In the genomic region with DNA sequence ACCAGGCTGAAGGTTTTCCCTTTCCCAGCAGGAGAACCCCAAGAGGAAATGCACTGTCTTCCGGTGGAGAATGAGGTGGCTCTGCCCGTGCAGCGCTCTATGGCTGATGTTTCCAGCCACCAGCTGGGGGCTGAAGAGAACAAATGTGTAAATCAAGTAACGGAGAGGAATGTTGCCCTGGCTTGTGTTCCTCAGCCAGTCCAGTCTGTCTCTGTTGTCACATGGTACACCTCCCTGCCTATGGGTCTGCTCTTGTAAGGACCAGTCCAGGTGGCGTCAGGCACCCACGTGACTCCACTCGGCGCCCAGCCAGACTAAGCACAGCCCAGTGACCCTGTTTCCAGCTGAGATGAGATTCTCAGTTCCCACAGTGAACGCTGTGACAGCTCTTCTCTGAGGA, we compare ENCODE assay signal across 9 mouse cellular contexts. TPM values are rescaled to one million over a fixed set of nuclear protein-coding genes. Genes with fewer than 3 reads are reported as not detected.
DNase-seq lines count a peak whose midpoint lies in the region; ATAC-seq and TF ChIP-seq lines count a peak whose summit lies in the region.
"Had no signal": no experiment of that assay in that cellular context is flagged by ENCODE, and none has a peak within 500 bp of the region (broad histone marks: within the 10 kb centered on the region; RNA-seq: fewer than 3 reads in every experiment).

No protein-coding gene starts in this region.

- peak; percentile 4 to 14 for DNase-seq in cerebellum, adult 18-20 months
- no peak for DNase-seq in cerebellum, adult 9-10 months
- DNase-seq in adrenal gland, postnatal 10 days, result peak; percentile 69
- DNase-seq in gastrocnemius, adult 2 months, result peak; percentile 70
- peak; percentile 62 for DNase-seq in hindbrain, embryonic 14.5 days (ENCODE audit: low spot score)
- DNase-seq in liver, result peak; percentile 46
- peak; percentile 39 for DNase-seq in neural tube, embryonic 10.5 days (ENCODE audit: extremely low spot score, low spot score)
- no peak for DNase-seq in spleen, postnatal 10 days (ENCODE audit: low spot score in 2 of 2)

- no peaks in the 10 kb centered on the region for H3K36me3 ChIP-seq in hindbrain, embryonic 14.5 days (replicated peaks; ENCODE audit: control insufficient read depth, insufficient read depth)

- peaks cover 11% of the 10 kb centered on the region; the same call in 1 of the 2 replicates for H3K27me3 ChIP-seq in hindbrain, embryonic 14.5 days (ENCODE audit: control insufficient read depth, insufficient read depth, low read length)

- WGBS in hindbrain, embryonic 14.5 days, result 19% methylated on average over 9 of the region's 9 CpGs

- TF ChIP-seq CTCF in gastrocnemius, adult 2 months (IDR thresholded peaks at IDR 0.05), result no peak

- peak; percentile 90 for ATAC-seq in hindbrain, embryonic 14.5 days (ENCODE audit: low FRiP score)

- no peaks in the 10 kb centered on the region for H3K9me3 ChIP-seq in hindbrain, embryonic 14.5 days (ENCODE audit: control insufficient read depth, low read length)

- H3K9ac ChIP-seq in hindbrain, embryonic 14.5 days, result no peak overlapping the region

- peak overlapping the region; percentile 41 for H3K4me3 ChIP-seq in gastrocnemius, adult 2 months
- H3K4me3 ChIP-seq in hindbrain, embryonic 14.5 days (replicated peaks; ENCODE audit: low read length), result no peak overlapping the region

- intact Hi-C loops in gastrocnemius, adult 2 months (cut with DNase I), result no loop called here

- H3K4me1 ChIP-seq in hindbrain, embryonic 14.5 days (replicated peaks; ENCODE audit: control insufficient read depth, insufficient read depth, low read length), result no peaks in the 10 kb centered on the region

- H3K4me2 ChIP-seq in hindbrain, embryonic 14.5 days (replicated peaks), result peak overlapping the region; percentile 34

- no peak overlapping the region for H3K27ac ChIP-seq in gastrocnemius, adult 2 months
- peak overlapping the region; percentile 16; the same call in 1 of the 2 replicates for H3K27ac ChIP-seq in hindbrain, embryonic 14.5 days

RNA-seq across cellular contexts. Expression of a gene that starts 34.7 kb away (rescaled TPM):
- total RNA-seq in adrenal gland, postnatal 10 days (2021), result not detected
- total RNA-seq in gastrocnemius, adult 2 months (2021), result not detected
- 0.35 and 0.58 TPM in 2 replicates for polyA plus RNA-seq in hindbrain, embryonic 14.5 days (2014; fragmentation: Nextera tagmentation; extraction: Ambion mirVana)
- total RNA-seq: gastrocnemius, adult 8-10 months had no signal

Comparison
In these comparisons a context has a peak if more than half of its experiments do, and no peak if none do; other contexts are left out.
1. DNase-seq: peak in cerebellum, adult 18-20 months (2 of 2), adrenal gland, postnatal 10 days (single experiment), gastrocnemius, adult 2 months (single experiment), hindbrain, embryonic 14.5 days (single experiment), liver (single experiment) and neural tube, embryonic 10.5 days (single experiment); none in cerebellum, adult 9-10 months (single experiment) and spleen, postnatal 10 days (0 of 2).